Mouse (Mus musculus): Measurements from ENCODE around the gene Srpk2.

DNA sequence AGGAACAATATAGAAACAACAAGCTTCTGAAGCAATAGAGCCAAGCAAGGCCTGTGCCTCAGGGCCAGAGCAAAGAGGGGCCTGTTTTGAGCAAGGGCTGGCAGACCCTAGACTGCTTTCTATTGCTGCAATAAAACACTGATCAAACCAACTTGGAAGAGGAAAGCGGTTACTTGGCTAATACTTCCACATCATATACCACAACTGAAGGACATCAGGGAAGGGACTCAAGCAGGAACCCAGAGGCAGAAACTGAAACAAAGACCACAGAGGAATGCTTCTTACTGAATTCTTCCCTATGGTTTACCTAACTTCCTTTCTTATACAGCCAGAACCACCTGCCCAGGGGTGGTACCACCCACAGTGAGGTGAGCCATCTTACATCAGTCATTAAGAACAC is 162.8 kb downstream of the Srpk2 start:
- TF ChIP-seq POLR2A (IDR thresholded peaks at IDR 0.05; ENCODE audit: borderline replicate concordance, extremely low read depth, low read depth, low read length): no peak
- TF ChIP-seq CTCF (IDR thresholded peaks at IDR 0.05; ENCODE audit: insufficient read depth, low read length): no peak

All from lung, adult 2 months (tissue).